Mouse (Mus musculus) spleen, embryonic (tissue): ENCODE measurements around the gene Syt17.

Experiments
- CTCF ChIA-PET: fragments of 350-600 bp; sonication (Branson Sonifier 250); formaldehyde crosslinking; loops from one replicate; lab custom pipeline; 2022; lab: Charles Lee

The Syt17 gene

DNA sequence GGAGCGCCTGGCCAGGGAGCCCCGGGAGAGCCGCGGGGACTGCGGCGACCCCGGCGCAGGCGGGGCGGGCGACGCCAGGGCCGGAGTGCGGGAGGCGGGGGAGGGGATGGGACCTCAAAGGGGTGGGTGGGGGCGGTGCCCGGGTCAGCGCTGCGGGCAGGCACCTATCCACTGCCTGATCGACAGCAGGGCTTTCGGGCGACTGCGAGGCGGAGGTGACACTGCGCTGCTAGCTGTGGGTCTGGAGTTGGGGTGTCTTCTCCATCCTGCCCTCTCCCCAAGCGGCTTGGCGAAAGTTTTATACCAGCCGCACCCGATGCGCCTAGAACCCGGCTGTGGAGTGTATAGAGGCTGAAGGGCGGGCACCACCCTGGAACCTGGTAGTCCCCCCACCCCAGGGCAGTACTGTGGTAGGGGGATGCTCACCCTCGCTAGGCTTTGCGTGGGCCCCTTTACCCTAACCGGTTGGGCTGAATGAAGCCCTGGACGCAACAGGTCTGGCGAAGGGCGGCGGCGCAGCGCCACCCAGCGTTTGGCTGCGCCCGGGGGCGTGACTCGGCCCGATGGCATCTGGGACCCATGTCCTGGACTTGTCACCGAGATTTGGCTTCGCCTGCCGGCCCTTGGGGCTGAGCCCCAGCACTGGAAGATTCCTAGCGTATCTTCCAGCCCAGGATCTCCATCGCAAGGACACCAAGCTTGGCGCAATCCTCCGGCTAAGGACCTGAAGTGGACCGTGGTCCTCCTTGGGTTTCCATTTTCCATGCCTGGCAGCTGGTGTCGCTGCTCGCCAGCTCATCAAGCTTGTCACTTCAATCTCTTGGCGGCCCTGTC, at the start of gene Syt17:
Gene Syt17, minus strand, starts transcription at position 89 of the 834 bp plus-strand sequence.
- CTCF ChIA-PET: interaction anchor here (0.7 kb wide), 2 partner anchors 17 to 69 kb away, joined by 6 to 13 read pairs; no protein-coding TSS in a partner anchor

DNA sequence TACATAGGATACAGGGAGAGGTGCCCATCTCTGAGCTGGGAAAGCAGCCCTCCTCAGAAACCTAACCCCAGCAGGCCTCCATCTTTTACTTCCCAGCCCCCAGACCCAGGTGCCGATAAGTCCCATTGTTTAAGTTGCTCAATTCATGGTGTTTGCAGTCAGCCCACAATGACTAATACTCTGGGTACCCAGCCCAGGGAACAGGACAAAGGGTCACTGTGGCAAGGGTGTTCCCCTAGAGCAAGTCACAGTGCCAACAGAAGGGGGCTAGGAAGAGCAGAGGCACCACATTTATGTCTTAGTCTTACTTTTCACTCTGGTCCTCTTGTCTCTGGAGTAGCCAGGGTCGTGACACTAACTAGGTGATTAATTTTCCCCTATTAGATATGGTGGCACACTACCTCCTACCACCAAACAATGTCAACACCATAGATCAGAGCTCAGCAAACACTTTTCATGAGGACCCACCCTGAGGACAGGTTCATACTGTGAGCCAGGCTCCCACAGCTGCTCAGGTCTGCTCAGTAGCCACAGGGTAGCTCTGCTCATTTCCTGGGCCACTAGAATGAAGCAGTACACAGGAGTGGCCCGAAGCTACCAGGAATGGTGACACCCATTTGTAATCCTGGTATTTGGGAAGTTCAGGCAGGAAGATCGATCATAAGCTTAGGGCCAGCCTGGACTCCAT, 47.0 kb upstream of the Syt17 start:
- CTCF ChIA-PET: no interaction called here

- CTCF ChIA-PET: no interaction called here
These were observed 45.9 kb upstream of the Syt17 start for GRCm38 (mm10) chr7:118493892-118494291.

DNA sequence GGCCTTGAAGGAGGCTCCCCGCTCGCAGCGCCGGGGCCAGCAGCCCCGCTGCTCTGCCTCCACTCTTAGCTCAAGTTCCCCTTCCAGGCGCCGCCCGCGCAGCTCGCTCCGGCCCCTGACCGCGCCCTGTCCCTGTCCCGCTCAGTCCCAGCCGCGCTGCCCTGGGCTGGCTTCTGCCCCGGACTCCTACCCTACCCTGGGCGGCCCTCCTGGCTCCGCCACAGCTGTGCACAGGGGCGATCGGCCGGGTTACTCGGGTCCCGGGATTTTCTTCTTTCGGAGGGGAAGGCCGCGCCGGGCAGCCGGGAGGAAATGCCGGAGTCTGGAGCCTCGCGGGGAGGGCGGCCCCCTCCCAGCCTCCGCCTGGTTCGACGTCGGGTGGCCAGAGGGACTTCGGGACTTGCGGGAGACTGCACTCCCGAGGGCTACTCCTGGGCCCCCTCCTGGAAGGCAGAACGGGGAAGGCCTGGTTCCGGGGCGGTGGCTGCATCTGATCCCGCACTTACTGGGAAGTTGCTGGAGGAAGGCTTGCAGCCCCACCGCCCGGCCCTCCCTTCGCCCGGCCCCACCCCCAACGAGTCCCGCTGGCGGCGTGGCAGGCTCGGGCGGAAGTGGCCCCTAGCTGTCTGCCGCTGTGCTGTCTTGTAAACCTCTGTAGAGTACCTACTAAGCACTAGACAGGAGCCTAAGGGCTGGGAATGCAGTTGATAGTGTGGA, 43.6 kb upstream of the Syt17 start, which contains the start of gene Itpripl2:
Gene Itpripl2, minus strand, starts transcription at position 545 of the 717 bp plus-strand sequence.
- CTCF ChIA-PET: no interaction called here

DNA sequence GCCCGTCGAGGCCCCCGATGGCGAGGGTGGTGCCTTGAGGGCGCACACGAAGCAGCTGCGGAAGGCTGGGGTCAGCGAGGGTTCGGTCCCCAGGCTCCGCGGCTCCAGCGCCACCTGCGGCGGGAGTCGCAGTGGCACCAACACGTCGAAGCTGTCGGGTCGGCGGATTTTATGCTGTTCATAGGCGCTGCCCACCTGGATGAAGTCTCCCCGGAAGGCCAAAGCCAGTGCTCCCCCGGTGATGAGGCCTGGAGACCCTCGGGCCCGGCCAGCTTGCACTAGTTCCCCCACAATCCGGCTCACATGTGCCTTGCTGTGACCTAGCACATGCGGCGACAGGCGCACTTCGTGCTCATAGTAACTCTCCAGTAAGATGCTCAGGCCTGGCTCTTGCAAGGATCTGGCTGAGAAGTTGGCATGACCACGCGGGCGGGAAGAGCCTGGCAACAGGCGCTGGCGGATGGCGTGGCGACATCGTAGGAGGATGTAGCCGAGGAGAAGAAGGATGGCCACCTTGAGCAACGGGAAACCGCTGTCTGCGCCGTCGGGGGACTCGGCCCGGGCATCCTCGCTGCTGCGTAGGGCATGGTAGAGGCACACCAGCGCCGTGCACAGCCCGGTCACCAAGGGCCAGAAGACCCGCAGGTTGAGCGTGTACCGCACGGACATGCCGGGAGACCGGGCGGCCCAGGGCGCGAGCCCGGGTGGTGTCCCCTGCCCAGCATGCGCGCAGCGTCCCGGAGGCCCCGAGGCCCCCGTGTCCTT, 42.8 kb upstream of the Syt17 start:
- CTCF ChIA-PET: no interaction called here

DNA sequence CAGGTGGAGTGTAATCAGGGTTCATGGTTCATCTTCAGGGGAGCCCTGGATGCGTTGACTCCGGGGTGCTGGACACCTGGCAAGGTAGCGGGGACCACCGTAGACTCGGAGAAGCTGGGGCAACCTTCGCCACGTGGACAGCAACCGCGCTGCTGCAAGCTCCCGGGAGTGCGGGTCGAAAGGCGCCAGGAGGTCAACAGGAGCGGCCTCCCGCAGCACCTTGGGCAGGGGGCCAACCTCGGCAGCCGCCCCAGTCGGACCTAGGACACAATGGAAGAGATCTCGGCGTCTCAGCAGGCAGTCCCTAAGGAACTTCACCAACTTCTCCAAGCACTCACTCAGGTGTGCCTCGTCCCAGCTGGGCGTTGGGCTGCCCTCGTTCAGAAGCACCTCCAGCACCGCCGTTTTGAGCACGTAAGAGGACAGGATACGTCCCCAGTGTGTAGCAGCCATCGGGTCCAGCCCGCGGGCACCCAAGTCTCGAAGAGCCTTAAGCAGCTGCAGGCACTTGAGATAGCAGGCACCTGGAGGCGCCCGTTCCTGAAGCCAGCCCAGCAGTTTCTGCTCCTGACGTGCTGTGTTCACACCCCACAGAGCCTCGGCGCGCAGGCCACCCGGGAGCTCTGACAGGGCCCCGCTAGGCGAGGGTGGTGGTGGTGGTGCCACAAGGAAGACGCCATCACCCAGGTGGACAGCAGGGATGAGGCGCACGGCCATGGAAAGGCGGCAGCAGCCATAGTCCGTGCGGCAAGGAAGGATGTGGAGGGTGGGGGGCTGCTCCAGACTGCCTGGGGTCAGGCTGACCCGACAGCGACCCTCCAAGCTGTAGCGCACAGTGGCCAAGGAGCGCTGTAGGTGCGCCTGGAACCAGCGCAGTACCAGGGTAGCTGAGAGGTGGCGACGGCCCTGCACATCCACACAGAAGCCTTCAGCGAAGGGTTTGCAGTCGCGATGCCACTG, 42.0 kb upstream of the Syt17 start:
- CTCF ChIA-PET: no interaction called here

DNA sequence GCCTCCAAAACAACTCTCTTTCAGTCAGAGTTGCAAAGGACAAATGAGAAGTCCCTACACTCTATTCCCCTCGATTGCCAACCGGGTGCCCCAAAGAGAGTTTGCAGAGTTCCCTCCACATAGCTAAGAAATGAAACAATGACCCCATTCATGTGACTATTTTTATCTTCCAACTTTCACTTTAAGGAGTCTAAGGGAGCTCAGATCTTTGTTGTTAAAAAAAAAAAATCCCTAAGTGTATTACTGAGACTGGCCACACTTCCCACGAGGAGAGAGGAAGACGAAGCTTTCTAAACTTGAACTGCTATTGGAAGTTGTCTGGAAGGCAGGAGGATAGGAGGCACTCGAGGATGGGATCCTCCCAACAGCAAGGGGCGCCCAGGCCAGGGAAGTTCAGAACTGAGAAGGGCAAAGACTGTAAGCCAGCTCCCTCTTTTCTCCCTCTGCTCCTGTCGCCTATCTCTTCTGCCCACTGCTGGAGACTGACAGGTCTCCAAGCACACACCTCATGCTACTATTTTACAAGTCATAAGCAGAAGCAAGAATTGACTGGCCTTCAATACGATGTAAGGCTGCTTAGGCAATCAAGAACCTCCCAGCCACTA, 40.1 kb upstream of the Syt17 start:
- CTCF ChIA-PET: no interaction called here

- CTCF ChIA-PET: no interaction called here
These were observed 38.9 kb upstream of the Syt17 start for GRCm38 (mm10) chr7:118486917-118487316.

DNA sequence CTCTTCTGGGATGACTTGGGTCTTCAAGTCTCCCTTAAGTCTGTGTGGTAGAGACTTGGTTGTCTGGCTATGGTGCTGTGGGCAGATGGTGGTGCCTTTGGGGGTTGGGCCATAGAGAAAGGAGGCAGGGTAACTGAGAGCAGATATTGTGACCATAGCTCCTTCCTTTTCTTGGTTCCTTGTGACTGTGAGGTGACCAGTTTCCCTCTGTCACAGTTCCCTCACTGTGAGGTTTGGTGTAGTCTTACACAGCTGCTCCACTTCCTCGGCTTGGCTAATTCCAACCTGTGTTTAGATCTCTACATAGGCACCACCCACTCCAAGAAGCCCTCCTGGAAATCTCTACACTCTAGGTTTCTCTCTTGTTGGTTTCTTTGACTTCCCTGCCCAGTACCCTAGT, 36.0 kb upstream of the Syt17 start:
- CTCF ChIA-PET: no interaction called here

- CTCF ChIA-PET: no interaction called here
These were observed 34.0 kb upstream of the Syt17 start for GRCm38 (mm10) chr7:118482001-118482400.

DNA sequence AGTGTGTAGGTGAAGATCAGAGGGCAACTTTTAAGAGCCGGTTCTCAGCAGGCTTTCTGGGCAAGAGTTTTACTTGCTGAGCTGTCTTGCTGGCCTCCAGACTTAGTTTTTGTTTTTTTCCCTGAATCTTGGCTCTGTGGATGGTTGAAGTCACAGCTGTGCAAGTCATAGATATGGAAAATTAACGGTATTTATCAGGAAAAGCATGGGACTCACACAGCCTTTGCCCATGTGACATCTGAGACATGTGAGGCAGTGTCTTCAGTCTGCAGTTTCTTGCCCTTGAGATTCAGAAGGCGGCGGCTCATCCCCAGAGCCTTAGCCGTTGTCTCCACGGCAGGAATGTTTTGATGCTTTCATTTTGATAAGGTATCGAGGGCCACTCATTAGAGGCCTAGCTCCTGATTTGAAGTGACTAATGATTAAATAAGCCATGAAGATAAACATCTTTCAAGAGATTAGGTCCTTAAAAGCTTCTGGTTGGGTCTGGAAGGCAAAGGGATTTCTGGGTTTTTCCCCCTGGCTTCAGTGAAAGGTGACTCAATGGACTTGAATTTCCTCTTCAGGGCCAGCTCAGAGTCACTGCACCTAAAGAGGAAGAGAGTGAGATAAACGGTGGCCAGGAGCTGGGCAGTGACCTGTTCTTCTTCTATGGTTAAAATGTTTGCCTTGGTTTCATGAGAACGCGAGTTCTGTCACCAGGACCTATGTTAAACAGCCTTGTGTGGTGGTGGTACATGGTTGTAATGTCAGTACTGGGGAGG, 33.2 kb upstream of the Syt17 start:
- CTCF ChIA-PET: no interaction called here

GRCm38 (mm10) chr7:118480160-118480709, 32.2 kb upstream of the Syt17 start:
- CTCF ChIA-PET: no interaction called here

- CTCF ChIA-PET: no interaction called here
These were observed 30.9 kb upstream of the Syt17 start for GRCm38 (mm10) chr7:118478835-118479312.

GRCm38 (mm10) chr7:118476428-118476827, 28.4 kb upstream of the Syt17 start:
- CTCF ChIA-PET: no interaction called here

- CTCF ChIA-PET: no interaction called here
These were observed 27.1 kb upstream of the Syt17 start for GRCm38 (mm10) chr7:118475008-118475705.

DNA sequence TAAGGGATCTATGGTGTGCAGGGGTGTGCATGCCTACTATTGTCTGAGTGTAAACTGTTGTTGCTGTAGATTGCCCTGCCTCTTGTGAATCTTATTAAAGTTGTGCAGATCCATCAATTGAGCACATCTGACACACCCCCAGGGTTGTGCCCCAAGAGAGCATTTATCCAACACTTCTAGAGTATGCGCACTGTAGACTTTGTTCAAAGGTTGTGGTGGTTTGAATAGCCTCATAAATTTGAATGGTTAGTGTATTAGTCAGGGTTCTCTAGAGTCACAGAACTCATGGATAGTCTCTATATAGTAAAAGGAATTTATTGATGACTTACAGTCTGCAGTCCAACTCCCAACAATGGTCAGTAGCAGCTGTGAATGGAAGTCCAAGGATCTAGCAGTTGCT, 24.9 kb upstream of the Syt17 start:
- CTCF ChIA-PET: no interaction called here

GRCm38 (mm10) chr7:118468060-118468459, 20.0 kb upstream of the Syt17 start:
- CTCF ChIA-PET: no interaction called here

GRCm38 (mm10) chr7:118464432-118464831, 16.4 kb upstream of the Syt17 start:
- CTCF ChIA-PET: no interaction called here
